25 mouse cellular contexts compared by ENCODE assay signal in genomic region chr4:40106004-40106536, GRCm38 (mm10). TPM values are rescaled to one million over a fixed set of nuclear protein-coding genes. Genes with fewer than 3 reads are reported as not detected.
DNase-seq lines count a peak whose midpoint lies in the region; ATAC-seq and TF ChIP-seq lines count a peak whose summit lies in the region.
"Had no signal": no experiment of that assay in that cellular context is flagged by ENCODE, and none has a peak within 500 bp of the region (broad histone marks: within the 10 kb centered on the region; RNA-seq: fewer than 3 reads in every experiment).

No protein-coding gene starts in this region.

- no peaks in the 10 kb centered on the region for H3K27me3 ChIP-seq in forebrain, embryonic 15.5 days
- H3K27me3 ChIP-seq in forebrain, embryonic 12.5 days: no peaks in the 10 kb centered on the region
- no peaks in the 10 kb centered on the region for H3K27me3 ChIP-seq in lung, postnatal 0 days (replicated peaks; ENCODE audit: insufficient read depth, low read length)
- H3K27me3 ChIP-seq: embryonic facial prominence, embryonic 12.5 days; embryonic facial prominence, embryonic 15.5 days had no signal

- no peak overlapping the region for H3K9ac ChIP-seq in forebrain, embryonic 15.5 days (replicated peaks)
- no peak overlapping the region for H3K9ac ChIP-seq in forebrain, embryonic 12.5 days
- no peak overlapping the region for H3K9ac ChIP-seq in ES-E14 (ENCODE audit: insufficient read depth, low read depth, low read length, poor library complexity, severe bottlenecking)
- no peak overlapping the region for H3K9ac ChIP-seq in lung, postnatal 0 days (replicated peaks; ENCODE audit: low read depth)
- H3K9ac ChIP-seq: embryonic facial prominence, embryonic 12.5 days; embryonic facial prominence, embryonic 15.5 days; hindbrain, embryonic 14.5 days had no signal

- DNase-seq in ES-CJ7 (ENCODE audit: low read depth, low spot score): peak; percentile 44
- peak; percentile 38 for DNase-seq in ES-E14 (ENCODE audit: low read depth, low spot score)
- peak; percentile 44 for DNase-seq in brain, embryonic 14.5 days (ENCODE audit: low read depth)
- no peak for DNase-seq in lung, postnatal 0 days (ENCODE audit: low spot score)
- DNase-seq: adrenal gland, adult 8-10 months; adrenal gland, postnatal 25 days; cerebellum, adult 2 months; cerebellum, adult 9-11 months; cerebellum, postnatal 25 days; gastrocnemius, postnatal 10 days; gastrocnemius, postnatal 36 days; heart, adult 2 months; kidney, adult 2 months had no signal

- H3K9me3 ChIP-seq in forebrain, embryonic 15.5 days: no peaks in the 10 kb centered on the region
- no peaks in the 10 kb centered on the region for H3K9me3 ChIP-seq in forebrain, embryonic 12.5 days
- H3K9me3 ChIP-seq in ES-E14 (ENCODE audit: control insufficient read depth, insufficient read depth, low read depth, low read length): no peaks in the 10 kb centered on the region
- no peaks in the 10 kb centered on the region for H3K9me3 ChIP-seq in lung, postnatal 0 days (ENCODE audit: low read length)
- H3K9me3 ChIP-seq: embryonic facial prominence, embryonic 15.5 days; G1E; hindbrain, embryonic 10.5 days had no signal

- ATAC-seq in forebrain, embryonic 15.5 days (replicated peaks): peak; percentile 51; the same call in 1 of the 2 replicates
- ATAC-seq in forebrain, embryonic 12.5 days (ENCODE audit: low FRiP score): no peak
- ATAC-seq in lung, postnatal 0 days: no peak
- ATAC-seq: activated CD4-positive, CD25-positive, alpha-beta regulatory T cell, adult 4 months; CD4-positive, CD25-positive, alpha-beta regulatory T cell, adult 4 months; intestine, postnatal 0 days; Patski had no signal

- TF ChIP-seq EP300 in lung, postnatal 0 days (IDR thresholded peaks at IDR 0.05): no peak

- no peaks in the 10 kb centered on the region for H3K36me3 ChIP-seq in forebrain, embryonic 15.5 days
- H3K36me3 ChIP-seq in forebrain, embryonic 12.5 days (replicated peaks): no peaks in the 10 kb centered on the region
- H3K36me3 ChIP-seq in ES-E14 (ENCODE audit: control insufficient read depth, insufficient read depth, low read length, poor library complexity, severe bottlenecking): no peaks in the 10 kb centered on the region
- no peaks in the 10 kb centered on the region for H3K36me3 ChIP-seq in lung, postnatal 0 days (ENCODE audit: insufficient read depth, low read length)
- H3K36me3 ChIP-seq: embryonic facial prominence, embryonic 12.5 days; embryonic facial prominence, embryonic 15.5 days; G1E; hindbrain, embryonic 10.5 days had no signal

- no peak overlapping the region for H3K27ac ChIP-seq in forebrain, embryonic 15.5 days (replicated peaks)
- no peak overlapping the region for H3K27ac ChIP-seq in forebrain, embryonic 12.5 days
- H3K27ac ChIP-seq in ES-E14 (ENCODE audit: insufficient read depth, low read depth, low read length, poor library complexity, severe bottlenecking): no peak overlapping the region
- H3K27ac ChIP-seq in lung, postnatal 0 days (ENCODE audit: low read length): no peak overlapping the region
- H3K27ac ChIP-seq: embryonic facial prominence, embryonic 12.5 days; embryonic facial prominence, embryonic 15.5 days; heart, adult 2 months; hindbrain, embryonic 10.5 days; hindbrain, embryonic 14.5 days had no signal

- H3K4me1 ChIP-seq in forebrain, embryonic 15.5 days: no peaks in the 10 kb centered on the region
- no peaks in the 10 kb centered on the region; the same call in 1 of the 2 replicates for H3K4me1 ChIP-seq in forebrain, embryonic 12.5 days
- no peaks in the 10 kb centered on the region; a peak in 1 of 4 replicates for H3K4me1 ChIP-seq in ES-E14 (ENCODE audit: control insufficient read depth in 2 of 2, insufficient read depth in 2 of 2, low read length in 2 of 2, poor library complexity in 1 of 2)
- no peaks in the 10 kb centered on the region for H3K4me1 ChIP-seq in lung, postnatal 0 days (ENCODE audit: insufficient read depth, low read depth, low read length)
- H3K4me1 ChIP-seq: embryonic facial prominence, embryonic 12.5 days; embryonic facial prominence, embryonic 15.5 days had no signal

- no peak for TF ChIP-seq POLR2A in brain, embryonic 14.5 days (IDR thresholded peaks at IDR 0.05; ENCODE audit: borderline replicate concordance, extremely low read depth, insufficient read depth, insufficient read length, poor library complexity, severe bottlenecking)

- H3K4me2 ChIP-seq in forebrain, embryonic 15.5 days (replicated peaks): no peak overlapping the region
- H3K4me2 ChIP-seq in forebrain, embryonic 12.5 days: no peak overlapping the region
- H3K4me2 ChIP-seq in lung, postnatal 0 days (replicated peaks; ENCODE audit: low read depth, low read length): no peak overlapping the region
- H3K4me2 ChIP-seq: embryonic facial prominence, embryonic 12.5 days; embryonic facial prominence, embryonic 15.5 days; heart, embryonic 11.5 days; hindbrain, embryonic 14.5 days had no signal

- 18% methylated on average over 8 of the region's 8 CpGs for WGBS in forebrain, embryonic 15.5 days
- WGBS in forebrain, embryonic 12.5 days: 17% methylated on average over 8 of the region's 8 CpGs
- 51% methylated on average over 8 of the region's 8 CpGs for WGBS in lung, postnatal 0 days

- H3K4me3 ChIP-seq in forebrain, embryonic 15.5 days: no peak overlapping the region
- no peak overlapping the region for H3K4me3 ChIP-seq in forebrain, embryonic 12.5 days (replicated peaks)
- H3K4me3 ChIP-seq in ES-E14 (ENCODE audit: insufficient read depth in 1 of 2, low read depth in 1 of 2, low read length in 2 of 2, poor library complexity in 1 of 2, severe bottlenecking in 1 of 2): no peak overlapping the region
- no peak overlapping the region for H3K4me3 ChIP-seq in lung, postnatal 0 days (ENCODE audit: low read depth, low read length)
- H3K4me3 ChIP-seq: embryonic facial prominence, embryonic 12.5 days; embryonic facial prominence, embryonic 15.5 days; heart, adult 2 months; hindbrain, embryonic 10.5 days had no signal

- TF ChIP-seq CTCF in brain, embryonic 14.5 days (IDR thresholded peaks at IDR 0.05; ENCODE audit: borderline replicate concordance, extremely low read depth, insufficient read depth, insufficient read length): no peak
- no peak for TF ChIP-seq CTCF in lung, postnatal 0 days (IDR thresholded peaks at IDR 0.05)

- in situ Hi-C loops in ES-E14 (cut with MboI; ENCODE audit: low sequenced_read_pairs in 2 of 2, unreplicated experiment in 2 of 2): no loop called here

TF ChIP-seq in ES-E14, 5 proteins besides CTCF, POLR2A, EP300 and RAD21:
- TF ChIP-seq CHD2 (IDR thresholded peaks at IDR 0.05; ENCODE audit: low read depth, low read length): no peak
- TF ChIP-seq MAFK (IDR thresholded peaks at IDR 0.05; ENCODE audit: insufficient read depth, low read depth, low read length): no peak
- TF ChIP-seq ZNF384 (IDR thresholded peaks at IDR 0.05; ENCODE audit: low read depth, low read length): no peak
- no peak for TF ChIP-seq HCFC1 (IDR thresholded peaks at IDR 0.05; ENCODE audit: borderline replicate concordance, insufficient read depth, low read length)
- no peak for TF ChIP-seq ZC3H11A (IDR thresholded peaks at IDR 0.05; ENCODE audit: borderline replicate concordance, low read depth, low read length)

RNA-seq across cellular contexts. Expression of gene Aco1, which starts 36.8 kb away (rescaled TPM):
- polyA plus RNA-seq in forebrain, embryonic 15.5 days (2015; fragmentation: Nextera tagmentation; extraction: Ambion mirVana): 51.8 and 53.0 TPM in 2 replicates
- 60.8 and 63.9 TPM in 2 replicates for polyA plus RNA-seq in forebrain, embryonic 12.5 days (2016; fragmentation: Nextera tagmentation; extraction: Ambion mirVana)
- 23.9 and 29.0 TPM in 2 replicates for total RNA-seq in ES-E14 (2012; rRNA removed)
- polyA plus RNA-seq in brain, embryonic 14.5 days (2012; rRNA removed): 51.0 and 52.3 TPM in 2 replicates
- 38.0 and 46.0 TPM in 2 replicates for polyA plus RNA-seq in lung, postnatal 0 days (2015; fragmentation: Nextera tagmentation; extraction: Ambion mirVana)
